Mouse (Mus musculus) liver, adult (tissue): ENCODE measurements around the gene Pik3c2g.

ENCODE experiments used
- GATA4 ChIP-seq: IDR thresholded peaks from 2 replicates; pipeline ENCODE4 v1.6.1; 2014; ENCODE audit warnings: mild to moderate bottlenecking, low read length; ENCODE audit not compliant: insufficient replicate concordance

Gene Pik3c2g

DNA sequence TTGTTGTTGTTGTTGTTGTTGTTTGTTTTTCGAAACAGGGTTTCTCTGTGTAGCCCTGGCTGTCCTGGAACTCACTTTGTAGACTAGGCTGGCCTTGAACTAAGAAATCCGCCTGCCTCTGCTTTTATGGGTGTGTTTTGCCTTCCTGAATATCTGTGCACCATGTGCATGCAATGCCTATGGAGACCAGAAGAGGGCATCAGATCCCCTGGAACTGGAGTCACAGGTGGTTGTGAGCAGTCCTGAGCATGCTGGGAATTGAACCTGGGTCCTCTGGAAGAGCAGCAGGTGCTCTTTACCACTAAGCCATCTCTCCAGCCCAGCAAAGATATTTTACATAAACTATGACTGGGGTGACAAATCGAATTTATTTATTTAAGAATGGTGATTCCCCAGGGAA, 47.5 kb downstream of the Pik3c2g start:
- no peak for TF ChIP-seq GATA4

- no peak for TF ChIP-seq GATA4
Observed at GRCm38 (mm10) chr6:139655399-139655798, 68.4 kb downstream of the Pik3c2g start.

DNA sequence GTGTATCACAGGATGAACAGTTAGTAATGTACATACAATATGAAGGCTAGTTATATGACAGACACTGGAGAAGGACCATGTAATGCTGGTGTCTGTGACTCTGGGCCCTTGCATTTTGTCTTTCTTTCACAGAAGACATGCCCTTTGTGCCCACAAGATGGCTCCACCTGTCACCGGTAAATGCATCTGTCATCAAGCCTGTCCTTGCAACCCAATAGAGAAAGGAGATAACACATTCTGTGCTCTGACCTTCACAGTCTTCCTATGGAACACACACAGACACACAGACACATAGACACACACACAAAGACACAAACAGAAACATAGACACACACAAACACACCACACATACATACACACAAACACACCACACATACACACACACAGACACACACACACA, 75.4 kb downstream of the Pik3c2g start:
- TF ChIP-seq GATA4: no peak

- TF ChIP-seq GATA4: no peak
Observed at GRCm38 (mm10) chr6:139718416-139718984, 131.5 kb downstream of the Pik3c2g start.

GRCm38 (mm10) chr6:139719639-139720221, 132.7 kb downstream of the Pik3c2g start:
- no peak for TF ChIP-seq GATA4

- no peak for TF ChIP-seq GATA4
Observed at GRCm38 (mm10) chr6:139735708-139736626, 148.9 kb downstream of the Pik3c2g start.

- no peak for TF ChIP-seq GATA4
Observed at GRCm38 (mm10) chr6:139738350-139738749, 151.3 kb downstream of the Pik3c2g start.

DNA sequence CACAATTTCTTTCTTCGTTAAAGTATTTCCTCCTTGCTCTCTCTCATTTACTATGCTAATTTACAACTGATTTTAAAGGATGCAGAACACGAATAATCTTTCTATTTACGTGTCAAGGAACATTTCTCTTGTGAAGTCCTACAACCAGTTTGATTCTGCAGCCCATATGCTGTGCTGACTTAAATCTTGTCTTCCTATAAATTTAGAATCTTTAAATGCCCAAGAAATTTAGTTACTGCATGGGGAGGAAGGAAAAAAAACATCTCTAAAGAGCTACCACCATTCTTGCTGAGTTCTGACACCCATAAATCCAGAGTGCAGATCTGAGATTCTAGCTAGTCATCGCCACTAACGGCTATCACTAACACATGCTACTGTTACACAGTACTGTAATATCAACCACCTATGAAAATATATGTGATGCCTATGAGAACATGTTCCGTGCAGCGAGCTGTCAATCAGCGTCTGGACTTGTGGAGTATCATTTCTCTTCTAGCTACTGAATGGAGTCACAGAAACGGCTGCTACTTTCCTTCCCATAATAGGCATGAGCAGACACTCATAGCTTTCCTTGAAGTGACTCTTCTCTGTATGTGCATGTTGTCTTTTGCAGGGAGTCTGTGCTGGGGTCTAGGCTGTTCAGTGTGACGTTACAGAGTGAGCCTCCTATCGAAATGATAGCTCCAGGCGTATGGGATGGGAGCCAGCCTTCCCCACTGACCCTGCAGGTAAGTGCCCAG, 155.8 kb downstream of the Pik3c2g start:
- TF ChIP-seq GATA4: no peak

- TF ChIP-seq GATA4: no peak
Observed at GRCm38 (mm10) chr6:139746758-139747479, 159.9 kb downstream of the Pik3c2g start.

DNA sequence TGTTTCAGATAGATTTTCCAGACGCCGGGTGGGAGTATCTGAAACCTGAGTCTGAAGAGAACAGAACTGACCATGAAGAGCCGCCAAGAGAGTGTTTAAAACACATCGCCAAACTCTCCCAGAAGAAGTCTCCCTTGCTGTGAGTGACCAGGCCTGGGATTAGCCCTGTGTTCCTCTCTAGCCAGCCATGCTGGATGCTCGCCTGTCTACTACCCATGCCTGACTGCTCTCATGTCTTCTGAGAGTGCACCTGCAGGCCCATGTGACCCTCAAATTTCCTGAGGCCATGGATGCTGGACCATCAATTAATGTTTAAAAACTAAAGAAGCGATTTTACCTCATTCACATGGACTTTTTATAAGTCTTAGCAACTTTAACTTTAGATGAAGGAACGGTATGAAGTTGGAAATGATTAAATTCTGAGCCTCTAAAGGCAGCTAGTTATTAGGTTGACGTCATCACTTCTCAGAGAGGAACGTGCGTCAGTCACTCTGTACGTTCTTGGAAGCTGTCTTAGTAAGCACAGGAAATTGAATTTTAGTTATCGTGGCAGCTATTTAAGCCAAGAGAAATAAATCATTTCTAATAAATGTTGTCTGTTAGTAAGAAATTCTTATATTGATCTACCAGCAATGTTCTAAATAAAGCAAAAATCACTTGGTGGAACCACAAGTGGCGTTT, 161.2 kb downstream of the Pik3c2g start:
- no peak for TF ChIP-seq GATA4

DNA sequence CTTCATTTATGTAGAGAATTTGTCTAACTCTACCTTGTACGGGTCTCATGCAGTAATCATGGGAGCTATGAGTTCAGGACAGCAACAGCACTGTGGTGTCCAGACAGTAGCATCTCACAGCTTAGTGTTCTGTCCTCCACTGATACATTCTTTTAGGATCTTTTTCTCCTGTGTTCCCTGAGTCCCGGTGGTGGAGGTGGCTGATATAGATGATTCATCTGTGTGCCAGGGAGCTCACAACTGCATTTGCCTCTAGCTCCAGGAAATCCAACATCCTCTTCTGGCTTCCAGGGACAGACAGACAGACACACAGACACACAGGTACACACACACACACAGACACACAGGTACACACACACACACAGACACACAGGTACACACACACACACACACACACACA, 163.6 kb downstream of the Pik3c2g start:
- no peak for TF ChIP-seq GATA4

DNA sequence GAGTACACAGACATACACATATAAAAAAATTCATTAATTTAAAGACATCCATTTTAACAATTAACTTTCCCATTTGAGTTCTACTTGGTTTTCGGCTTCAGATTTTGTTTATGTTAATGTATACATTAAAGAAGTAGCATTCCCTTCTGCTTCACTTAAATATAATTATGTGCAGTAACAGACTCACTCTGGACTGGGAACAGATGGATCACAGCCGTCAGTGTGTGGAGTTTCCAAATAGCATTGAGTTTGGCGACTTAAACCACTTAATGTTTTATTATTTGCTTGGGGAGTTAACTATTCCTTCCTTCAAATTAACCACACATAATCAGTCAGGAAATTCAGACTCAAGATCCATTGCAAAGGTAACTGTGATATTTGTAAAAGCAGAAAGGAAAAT, 164.0 kb downstream of the Pik3c2g start:
- TF ChIP-seq GATA4: no peak

DNA sequence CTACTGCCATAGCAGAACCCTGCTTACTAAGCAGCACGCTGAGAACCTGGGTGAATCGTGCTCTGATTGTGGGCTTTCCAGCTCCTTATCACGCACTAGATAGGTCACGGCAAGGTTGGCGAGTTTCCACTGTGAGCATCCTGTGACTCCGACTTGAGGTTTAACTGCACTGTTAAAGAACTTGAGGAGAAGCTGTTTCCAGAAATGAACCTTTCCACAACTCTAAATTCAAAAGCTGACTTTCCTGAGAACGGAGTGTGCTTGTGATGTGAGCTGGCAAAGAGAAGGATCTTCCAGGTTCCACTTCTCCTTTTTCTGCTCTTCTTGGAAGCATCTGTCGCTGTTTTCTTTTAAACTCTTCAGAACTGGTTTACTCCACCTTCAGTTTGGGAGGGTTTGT, 170.9 kb downstream of the Pik3c2g start:
- no peak for TF ChIP-seq GATA4

GRCm38 (mm10) chr6:139760978-139761377, 174.0 kb downstream of the Pik3c2g start:
- TF ChIP-seq GATA4: no peak
